Mouse (Mus musculus) heart, embryonic 13.5 days (tissue): Measurements from ENCODE around the gene Thbs2. TPM values are rescaled to one million over a fixed set of nuclear protein-coding genes. Genes with fewer than 3 reads are reported as not detected.

ENCODE experiments used
- ATAC-seq: fragments of 200-750 bp; cut with Nextera tagmentation; 2 replicates; pipeline ENCODE4 v1.8.0; 2017; ENCODE audit warnings: moderate TSS enrichment; ENCODE audit not compliant: insufficient number of reproducible peaks, low FRiP score, low TSS enrichment; ENCODE audit errors: extremely low read depth
- H3K27ac ChIP-seq: fragments of 300-500 bp; sonication (generic); replicated peaks from 2 replicates; pipeline ENCODE4 v1.5.1; 2015; ENCODE audit warnings: moderate library complexity, mild to moderate bottlenecking, inconsistent platforms
- H3K27me3 ChIP-seq: fragments of 300-500 bp; sonication (generic); replicated peaks from 2 replicates; pipeline ENCODE4 v1.6.1; 2015; ENCODE audit warnings: mild to moderate bottlenecking, inconsistent platforms
- H3K36me3 ChIP-seq: fragments of 300-500 bp; sonication (generic); 2 replicates; pipeline ENCODE4 v1.6.1; 2015; ENCODE audit warnings: mild to moderate bottlenecking, inconsistent platforms
- H3K4me1 ChIP-seq: fragments of 300-500 bp; sonication (generic); 2 replicates; pipeline ENCODE4 v1.6.1; 2015; ENCODE audit warnings: inconsistent platforms
- H3K4me2 ChIP-seq: fragments of 300-500 bp; sonication (generic); 2 replicates; pipeline ENCODE4 v1.6.1; 2015; ENCODE audit warnings: inconsistent platforms, mild to moderate bottlenecking, moderate library complexity
- H3K4me3 ChIP-seq: fragments of 300-500 bp; sonication (generic); 2 replicates; pipeline ENCODE4 v1.5.1; 2015; ENCODE audit warnings: moderate library complexity, mild to moderate bottlenecking, inconsistent platforms
- H3K9ac ChIP-seq: fragments of 300-500 bp; sonication (generic); 2 replicates; pipeline ENCODE4 v1.6.1; 2015; ENCODE audit warnings: inconsistent platforms, mild to moderate bottlenecking, moderate library complexity
- H3K9me3 ChIP-seq: fragments of 300-500 bp; sonication (generic); 2 replicates; pipeline ENCODE4 v1.6.1; 2016; ENCODE audit warnings: inconsistent platforms
- WGBS: fragments of 180-500 bp; shearing (Covaris S2); methylation state at CpG from one replicate; pipeline ENCODE4 v1.1.7; 2015; ENCODE audit warnings: mixed read lengths; 5-methylcytosine and 5-hydroxymethylcytosine counted together
- polyA plus RNA-seq: library from polyadenylated mRNA; unstranded; fragments of >200 nt; fragmentation: Nextera tagmentation; extraction: Ambion mirVana; gene quantifications from 2 replicates; pipeline ENCODE4 v1.2.1, GENCODE M21; 2015

Gene Thbs2
- 19.1 and 22.9 TPM in 2 replicates for polyA plus RNA-seq

- Histone ChIP-seq H3K4me2 (peak within 1 kb of the TSS; percentile 68), H3K36me3 (peaks cover 11% of the 10 kb centered on the region), H3K9me3 (no peaks in the 10 kb centered on the region), H3K9ac (peak within 1 kb of the TSS; percentile 78), H3K4me3 (peak within 1 kb of the TSS; percentile 54), H3K27me3 (no peaks in the 10 kb centered on the region), H3K27ac (peak within 1 kb of the TSS; percentile 61), H3K4me1 (peaks cover 44% of the 10 kb centered on the region)
- WGBS: 2% methylated on average over 14 of the region's 14 CpGs
- peak; percentile 62; the same call in 1 of the 2 replicates for ATAC-seq
Observed at GRCm38 (mm10) chr17:14693994-14694374, at the start of gene Thbs2. TSS of gene Thbs2 (minus strand) at chr17:14694235.

GRCm38 (mm10) chr17:14735493-14736004, 41.5 kb upstream of the Thbs2 start:
- 63% methylated on average over 6 of the region's 6 CpGs for WGBS
- no peak overlapping the region for H3K9ac ChIP-seq
- H3K4me2 ChIP-seq: no peak overlapping the region
- peaks cover 11% of the 10 kb centered on the region for H3K4me1 ChIP-seq
- H3K27me3 ChIP-seq: no peaks in the 10 kb centered on the region
- no peaks in the 10 kb centered on the region for H3K9me3 ChIP-seq
- H3K36me3 ChIP-seq: no peaks in the 10 kb centered on the region
- ATAC-seq: no peak
- H3K27ac ChIP-seq: no peak overlapping the region
- no peak overlapping the region for H3K4me3 ChIP-seq

GRCm38 (mm10) chr17:14734380-14734779, 40.3 kb upstream of the Thbs2 start:
- Histone ChIP-seq H3K27me3 (no peaks in the 10 kb centered on the region), H3K4me1 (peaks cover 14% of the 10 kb centered on the region), H3K9me3 (no peaks in the 10 kb centered on the region), H3K4me2 (no peak overlapping the region), H3K9ac (no peak overlapping the region), H3K36me3 (no peaks in the 10 kb centered on the region), H3K4me3 (no peak overlapping the region), H3K27ac (peak overlapping the region; percentile 13)
- ATAC-seq: no peak
- WGBS: 72% methylated on average over 4 of the region's 4 CpGs

- Histone ChIP-seq H3K4me3 (no peak overlapping the region), H3K4me2 (no peak overlapping the region), H3K4me1 (peaks cover 14% of the 10 kb centered on the region), H3K27me3 (no peaks in the 10 kb centered on the region), H3K36me3 (no peaks in the 10 kb centered on the region), H3K27ac (peak overlapping the region; percentile 13), H3K9ac (no peak overlapping the region), H3K9me3 (no peaks in the 10 kb centered on the region)
- no peak; the same call in 1 of the 2 replicates for ATAC-seq
- 42% methylated on average over 10 of the region's 10 CpGs for WGBS
Observed at GRCm38 (mm10) chr17:14733941-14734340, 39.9 kb upstream of the Thbs2 start.

- Histone ChIP-seq H3K27ac (no peak overlapping the region), H3K4me1 (peaks cover 20% of the 10 kb centered on the region), H3K9me3 (no peaks in the 10 kb centered on the region), H3K4me2 (no peak overlapping the region), H3K4me3 (no peak overlapping the region), H3K27me3 (no peaks in the 10 kb centered on the region), H3K9ac (no peak overlapping the region), H3K36me3 (no peaks in the 10 kb centered on the region)
- ATAC-seq: no peak
- WGBS: 88% methylated on average over 1 of the region's 1 CpGs
Observed at GRCm38 (mm10) chr17:14733027-14733426, 39.0 kb upstream of the Thbs2 start.

- 32% methylated on average over 5 of the region's 5 CpGs for WGBS
- Histone ChIP-seq H3K4me1 (peaks cover 33% of the 10 kb centered on the region), H3K36me3 (no peaks in the 10 kb centered on the region), H3K27me3 (no peaks in the 10 kb centered on the region), H3K9ac (no peak overlapping the region), H3K4me3 (no peak overlapping the region), H3K27ac (no peak overlapping the region), H3K9me3 (no peaks in the 10 kb centered on the region), H3K4me2 (no peak overlapping the region)
- ATAC-seq: no peak
Observed at GRCm38 (mm10) chr17:14730629-14731028, 36.6 kb upstream of the Thbs2 start.

GRCm38 (mm10) chr17:14727481-14727880, 33.4 kb upstream of the Thbs2 start:
- peaks cover 25% of the 10 kb centered on the region for H3K4me1 ChIP-seq
- H3K27ac ChIP-seq: no peak overlapping the region
- H3K36me3 ChIP-seq: no peaks in the 10 kb centered on the region
- no peak overlapping the region for H3K4me2 ChIP-seq
- H3K27me3 ChIP-seq: no peaks in the 10 kb centered on the region
- WGBS: 30% methylated on average over 3 of the region's 3 CpGs
- no peaks in the 10 kb centered on the region for H3K9me3 ChIP-seq
- no peak for ATAC-seq
- no peak overlapping the region for H3K4me3 ChIP-seq
- no peak overlapping the region for H3K9ac ChIP-seq

GRCm38 (mm10) chr17:14724786-14725185, 30.8 kb upstream of the Thbs2 start:
- no peak overlapping the region for H3K4me3 ChIP-seq
- H3K27me3 ChIP-seq: no peaks in the 10 kb centered on the region

GRCm38 (mm10) chr17:14721325-14721724, 27.3 kb upstream of the Thbs2 start:
- peaks cover 2% of the 10 kb centered on the region; the same call in 1 of the 2 replicates for H3K4me1 ChIP-seq
- H3K27ac ChIP-seq: no peak overlapping the region
- H3K9me3 ChIP-seq: no peaks in the 10 kb centered on the region
- 68% methylated on average over 4 of the region's 4 CpGs for WGBS
- H3K4me3 ChIP-seq: no peak overlapping the region
- no peak overlapping the region for H3K9ac ChIP-seq
- ATAC-seq: no peak
- H3K36me3 ChIP-seq: no peaks in the 10 kb centered on the region
- H3K4me2 ChIP-seq: no peak overlapping the region
- no peaks in the 10 kb centered on the region for H3K27me3 ChIP-seq

More at GRCm38 (mm10) chr17:14724786-14725185, 30.8 kb upstream of the Thbs2 start:
- no peak for ATAC-seq
- Histone ChIP-seq H3K9me3 (no peaks in the 10 kb centered on the region), H3K4me2 (no peak overlapping the region), H3K4me1 (peaks cover 19% of the 10 kb centered on the region), H3K36me3 (no peaks in the 10 kb centered on the region), H3K27ac (no peak overlapping the region), H3K9ac (no peak overlapping the region)
- 31% methylated on average over 2 of the region's 2 CpGs for WGBS

- H3K9me3 ChIP-seq: no peaks in the 10 kb centered on the region
- 63% methylated on average over 4 of the region's 4 CpGs for WGBS
- no peak overlapping the region for H3K4me3 ChIP-seq
- no peaks in the 10 kb centered on the region for H3K36me3 ChIP-seq
- H3K27me3 ChIP-seq: no peaks in the 10 kb centered on the region
- no peak overlapping the region for H3K9ac ChIP-seq
- no peak overlapping the region for H3K27ac ChIP-seq
- H3K4me2 ChIP-seq: no peak overlapping the region
- H3K4me1 ChIP-seq: no peaks in the 10 kb centered on the region
- ATAC-seq: no peak
Observed at GRCm38 (mm10) chr17:14720912-14721311, 26.9 kb upstream of the Thbs2 start.

- Histone ChIP-seq H3K4me1 (no peaks in the 10 kb centered on the region), H3K4me2 (no peak overlapping the region), H3K9ac (no peak overlapping the region), H3K27me3 (no peaks in the 10 kb centered on the region), H3K9me3 (no peaks in the 10 kb centered on the region), H3K36me3 (no peaks in the 10 kb centered on the region), H3K4me3 (no peak overlapping the region), H3K27ac (no peak overlapping the region)
- WGBS: 63% methylated on average over 7 of the region's 7 CpGs
- no peak for ATAC-seq
Observed at GRCm38 (mm10) chr17:14720227-14720626, 26.2 kb upstream of the Thbs2 start.

- WGBS: 68% methylated on average over 4 of the region's 4 CpGs
- no peak for ATAC-seq
- no peaks in the 10 kb centered on the region for H3K4me1 ChIP-seq
- no peaks in the 10 kb centered on the region for H3K9me3 ChIP-seq
- H3K4me2 ChIP-seq: no peak overlapping the region
- no peak overlapping the region for H3K4me3 ChIP-seq
- no peak overlapping the region for H3K27ac ChIP-seq
- no peaks in the 10 kb centered on the region for H3K27me3 ChIP-seq
- H3K36me3 ChIP-seq: no peaks in the 10 kb centered on the region
- H3K9ac ChIP-seq: no peak overlapping the region
Observed at GRCm38 (mm10) chr17:14718801-14719200, 24.8 kb upstream of the Thbs2 start.
